Mouse (Mus musculus): ENCODE results near the gene Shb.

The Shb gene

DNA sequence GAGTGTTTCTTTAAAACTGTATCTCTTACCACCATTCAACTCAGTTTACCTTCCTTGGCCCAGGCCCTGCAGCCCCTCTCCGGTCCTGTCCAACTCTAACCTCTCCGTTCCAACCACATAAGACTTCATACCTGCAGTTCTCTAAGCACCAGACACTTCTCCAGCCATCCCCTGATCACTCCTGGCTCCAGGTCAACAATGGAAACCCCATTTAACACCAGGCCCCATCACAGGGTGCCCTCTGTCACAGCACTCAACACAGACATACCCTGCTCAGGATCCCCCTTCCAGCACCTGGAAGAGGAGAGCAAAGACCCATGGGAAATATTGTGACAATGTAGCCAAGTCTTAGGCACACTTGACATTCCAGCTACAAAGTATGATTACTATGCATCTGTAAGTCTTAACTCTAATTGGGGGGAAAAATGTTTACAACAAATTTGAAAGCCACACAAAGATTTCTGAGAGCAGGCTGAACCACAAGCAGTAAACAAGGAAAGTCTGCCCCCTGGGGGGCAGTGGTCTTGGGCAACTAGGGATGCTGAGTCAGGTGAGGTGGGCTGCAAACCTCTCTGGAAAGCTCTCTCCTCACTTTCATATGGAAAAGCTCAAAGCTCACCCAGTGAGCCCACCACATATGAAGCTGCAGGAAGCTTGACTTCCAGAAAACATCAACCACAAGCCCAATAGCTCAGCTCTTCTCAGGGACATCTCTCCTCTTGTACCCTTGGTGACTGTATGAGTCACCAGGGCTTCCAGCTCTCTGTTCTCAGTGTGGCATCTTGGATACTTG is 4.5 kb downstream of the Shb start:
- DNase-seq: peak in 1 of 2 experiments; percentile 67

DNA sequence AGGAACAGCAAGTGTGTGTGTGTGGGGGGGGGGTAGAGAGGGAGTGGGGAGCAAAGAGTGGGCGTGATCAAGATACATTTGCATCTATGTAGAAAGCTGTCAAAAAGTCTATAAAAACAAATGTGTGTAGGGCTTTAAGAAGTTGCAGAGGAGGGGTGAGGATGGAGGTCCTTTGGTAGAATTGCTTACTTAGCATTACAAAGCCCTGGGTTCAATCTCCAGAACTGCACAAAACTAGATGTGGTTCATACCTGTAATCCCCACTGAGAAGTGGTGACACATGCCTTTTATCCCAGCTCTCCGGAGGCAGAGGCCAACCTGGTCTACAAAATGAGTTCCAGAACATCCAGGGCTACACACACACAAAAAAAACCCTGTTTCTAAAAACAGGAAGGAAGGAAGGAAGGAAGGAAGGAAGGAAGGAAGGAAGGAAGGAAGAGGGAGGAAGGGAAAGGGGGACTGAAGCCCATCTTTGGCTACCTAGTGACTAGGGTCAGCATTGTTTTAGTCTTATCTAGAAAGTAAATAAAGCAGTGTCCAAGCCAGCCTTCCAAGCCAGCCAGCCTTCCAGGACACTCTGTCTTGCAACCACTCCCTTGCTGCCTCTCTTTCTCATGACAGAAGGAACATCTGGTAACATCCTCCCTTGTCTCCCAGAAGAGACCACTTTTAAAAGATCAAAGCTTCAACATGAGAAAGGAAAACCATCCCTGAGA is 5.3 kb downstream of the Shb start:
- DNase-seq: no peak

DNA sequence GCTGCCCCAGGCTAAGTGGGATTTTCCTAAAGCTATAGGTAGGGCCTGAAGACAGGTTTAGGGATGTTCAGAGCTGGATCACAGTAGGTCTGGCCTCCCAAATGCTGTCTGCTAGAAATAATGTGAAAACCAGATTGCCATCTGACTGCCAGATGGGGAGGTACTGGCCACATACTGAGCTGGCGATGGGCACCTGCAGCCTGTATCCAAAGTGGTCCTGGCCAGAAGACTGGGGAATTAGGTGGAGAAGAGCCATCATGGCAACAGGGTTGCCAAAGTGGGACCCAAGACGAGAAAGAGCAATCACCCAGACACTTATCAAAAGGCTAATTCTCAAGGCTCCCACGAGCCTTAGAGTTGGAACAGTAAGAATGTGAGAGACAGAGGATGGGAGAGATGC is 6.1 kb downstream of the Shb start:
- no peak for DNase-seq

DNA sequence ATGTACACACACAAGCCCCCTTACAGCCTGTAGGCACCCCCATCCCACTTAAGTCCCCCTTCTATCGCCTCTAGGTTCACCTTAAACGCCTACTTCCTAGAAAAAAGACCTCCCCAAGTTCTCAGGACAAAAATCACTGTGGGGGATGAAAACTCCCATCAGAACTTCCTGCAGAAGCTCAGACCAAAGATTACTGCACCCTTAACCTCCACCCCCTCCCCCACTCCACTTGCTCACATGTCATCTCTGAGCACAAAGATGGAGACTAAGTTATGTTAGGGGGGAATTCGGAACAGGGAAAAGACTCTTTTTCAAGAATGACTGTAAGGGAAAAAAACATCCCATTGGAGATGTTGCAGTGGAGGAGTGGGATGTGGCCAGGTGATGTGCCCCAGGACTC is 6.7 kb downstream of the Shb start:
- DNase-seq: peak in 1 of 2 experiments; percentile 38

DNA sequence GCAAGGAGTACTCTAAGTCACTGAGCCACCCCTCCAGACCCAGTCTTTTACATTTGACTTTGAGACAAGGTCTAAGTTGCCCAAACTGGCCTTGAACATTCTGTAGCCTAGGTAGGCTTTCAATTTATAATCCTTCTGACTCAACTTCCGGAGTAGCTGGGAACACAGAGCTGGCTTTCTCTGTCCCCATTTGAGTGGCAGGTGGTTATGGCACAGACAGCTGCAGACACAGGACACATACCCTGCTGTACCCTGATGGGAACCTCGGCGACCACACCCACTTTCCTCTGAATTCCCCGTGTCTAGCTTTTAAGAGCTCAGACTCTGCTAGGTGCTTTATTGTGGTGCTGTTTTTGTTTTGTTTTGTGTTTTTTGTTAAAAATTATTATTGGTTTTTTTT is 7.7 kb downstream of the Shb start:
- DNase-seq: no peak

DNA sequence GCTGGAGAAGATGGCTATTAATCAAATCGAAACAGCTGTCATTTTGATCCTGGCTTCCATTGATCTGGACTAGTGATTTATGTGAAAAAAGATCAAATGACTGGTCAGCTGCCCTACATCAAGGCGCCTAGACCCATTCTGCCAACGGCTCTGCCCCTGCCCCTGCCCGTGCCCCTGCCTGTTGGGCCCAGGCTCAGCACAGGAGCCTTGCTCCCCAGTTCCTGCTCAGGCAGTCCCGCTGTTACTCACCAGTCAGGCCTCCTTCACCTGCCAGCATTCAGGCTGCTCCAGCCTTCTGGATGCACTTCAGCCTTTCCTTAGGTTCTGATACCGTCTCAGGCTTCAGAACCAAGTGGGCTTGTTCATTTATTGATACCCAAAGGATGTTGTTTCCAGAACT is 8.9 kb downstream of the Shb start:
- DNase-seq: peak in 1 of 2 experiments; percentile 23

DNA sequence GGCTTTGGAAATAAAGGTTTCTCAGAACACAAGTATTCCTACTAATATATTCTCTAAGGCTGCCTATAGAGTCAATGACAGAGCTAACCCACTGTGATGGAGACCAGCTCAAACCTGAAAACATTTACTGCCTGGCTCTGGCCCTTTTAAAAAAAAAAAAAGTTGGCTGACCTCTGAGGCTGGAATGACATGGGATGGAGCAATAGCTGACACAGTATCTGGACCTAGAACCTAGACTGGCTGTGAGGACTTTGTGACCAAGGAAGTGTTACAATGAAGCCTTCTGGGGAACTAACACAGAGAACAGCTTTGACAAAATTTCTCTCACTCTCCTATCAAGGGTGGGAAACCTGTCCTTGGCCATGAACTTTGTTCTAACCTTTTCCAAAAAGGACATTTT is 9.3 kb downstream of the Shb start:
- peak; percentile 57 to 82 for DNase-seq

DNA sequence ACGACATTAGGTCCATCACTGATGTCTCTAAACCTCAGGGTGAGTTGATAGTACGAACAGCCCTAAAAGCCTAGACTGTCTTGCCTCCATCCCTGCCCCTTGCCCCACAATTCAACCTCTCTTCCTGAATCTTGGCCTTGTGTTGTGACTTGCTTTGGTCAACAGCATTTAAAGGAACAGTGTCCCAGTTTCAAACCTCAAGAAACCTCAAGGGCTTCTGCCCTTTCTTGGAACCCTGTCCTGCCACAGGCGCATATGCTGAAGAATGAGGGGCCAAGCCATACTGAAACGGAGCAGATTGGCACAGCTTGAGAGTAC is 9.7 kb downstream of the Shb start:
- DNase-seq: peak in 1 of 2 experiments; percentile 35

DNA sequence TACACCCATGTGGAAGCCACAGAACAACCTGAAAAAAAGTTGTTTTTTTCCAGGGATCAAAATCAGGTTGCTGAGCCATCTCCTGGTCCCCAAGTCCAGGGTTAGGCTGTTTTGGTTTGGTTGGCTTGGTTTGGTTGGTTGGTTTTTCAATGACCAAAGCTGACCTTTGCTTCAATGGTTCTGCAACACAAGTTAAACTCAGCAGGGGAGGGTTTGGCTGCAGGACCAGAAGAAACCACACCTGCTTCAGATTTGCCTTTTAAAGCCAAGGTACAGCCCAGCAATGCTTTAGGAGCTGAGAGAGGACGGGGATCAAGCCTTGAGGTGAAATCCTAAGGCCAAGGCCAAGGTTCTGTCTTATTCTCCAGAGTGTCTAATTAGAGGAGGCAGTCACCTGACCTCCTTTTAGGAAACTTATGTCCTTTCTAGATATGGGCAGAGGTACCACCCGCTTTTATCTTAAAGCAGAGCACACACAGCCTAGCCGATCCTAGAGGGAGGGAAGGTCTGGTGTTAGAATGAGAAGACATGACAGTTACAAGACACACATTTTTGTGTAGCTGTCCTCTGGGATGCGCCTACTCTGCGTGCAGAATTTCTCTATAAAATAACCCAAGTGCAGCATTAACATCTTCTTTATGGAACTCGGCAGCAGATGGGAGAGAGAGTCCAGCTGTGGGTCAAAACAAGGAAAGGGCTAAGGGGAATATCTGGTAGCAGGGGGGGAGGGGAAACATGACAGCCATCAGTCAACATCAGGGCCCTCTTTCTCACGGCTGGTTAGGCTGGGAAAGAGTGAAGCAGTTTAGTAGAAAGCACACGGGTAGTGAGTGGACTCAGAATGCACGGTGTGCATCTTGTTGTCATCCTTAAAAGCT is 10.3 kb downstream of the Shb start:
- DNase-seq: peak; percentile 85 to 92

DNA sequence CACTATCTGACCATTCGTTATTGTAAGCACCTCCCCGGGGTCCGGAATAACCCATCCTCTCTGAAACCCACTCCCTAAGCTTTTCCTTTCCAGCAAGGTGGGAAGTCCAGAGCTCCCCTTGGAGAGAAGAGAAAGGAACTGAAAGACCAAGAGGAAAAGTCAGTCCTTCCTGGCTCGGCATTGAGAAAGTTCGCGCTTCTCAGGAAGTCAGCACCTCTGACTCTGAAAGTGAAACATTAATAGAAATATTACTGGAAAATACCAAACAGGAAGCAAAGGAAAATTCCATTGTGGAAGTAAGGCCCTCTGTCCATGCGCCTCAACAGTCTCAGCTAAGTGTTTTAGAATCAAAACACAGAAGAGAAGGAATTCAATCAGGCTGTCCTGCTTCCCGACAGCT is 11.9 kb downstream of the Shb start:
- peak; percentile 75 to 81 for DNase-seq

DNA sequence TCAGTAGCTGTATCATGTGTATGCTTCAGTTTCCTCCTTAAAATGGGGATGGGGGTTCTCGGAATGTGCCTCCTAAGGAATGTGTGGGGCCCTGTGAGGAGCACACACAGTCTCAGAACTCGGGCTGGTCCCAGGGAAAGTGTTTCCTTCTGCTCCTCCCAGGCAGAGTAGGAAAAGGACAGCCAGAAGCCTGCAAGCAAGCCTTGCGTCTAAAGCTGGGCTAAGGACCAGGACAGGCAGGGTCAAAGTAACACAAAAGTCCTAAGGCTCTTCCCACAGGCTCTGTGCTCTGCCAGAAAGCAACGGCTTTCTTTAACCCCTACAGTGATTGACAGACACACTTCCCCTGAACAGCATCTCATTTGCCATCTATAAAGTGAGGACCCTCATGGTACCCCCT is 14.9 kb downstream of the Shb start:
- peak in 1 of 2 experiments; percentile 54 for DNase-seq

DNA sequence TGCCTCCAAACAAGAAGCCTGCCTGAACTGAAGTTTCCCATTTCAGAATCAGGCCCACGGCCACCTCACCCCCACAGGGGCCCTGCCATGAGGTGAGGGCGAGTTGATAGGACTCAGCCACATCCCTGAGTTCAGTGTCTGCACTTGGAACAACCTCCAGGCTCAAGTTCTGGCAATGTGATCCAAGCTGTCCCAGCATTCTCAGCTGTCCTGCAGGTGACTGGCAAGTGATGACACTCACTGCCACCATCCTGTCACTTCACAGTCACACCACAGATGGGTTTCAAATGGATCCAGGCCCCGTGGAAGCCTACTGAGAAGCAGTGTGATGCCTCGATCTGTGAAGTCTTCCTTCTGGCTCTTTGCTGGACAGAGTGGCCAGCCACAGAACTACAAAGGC is 16.4 kb downstream of the Shb start:
- DNase-seq: no peak

DNA sequence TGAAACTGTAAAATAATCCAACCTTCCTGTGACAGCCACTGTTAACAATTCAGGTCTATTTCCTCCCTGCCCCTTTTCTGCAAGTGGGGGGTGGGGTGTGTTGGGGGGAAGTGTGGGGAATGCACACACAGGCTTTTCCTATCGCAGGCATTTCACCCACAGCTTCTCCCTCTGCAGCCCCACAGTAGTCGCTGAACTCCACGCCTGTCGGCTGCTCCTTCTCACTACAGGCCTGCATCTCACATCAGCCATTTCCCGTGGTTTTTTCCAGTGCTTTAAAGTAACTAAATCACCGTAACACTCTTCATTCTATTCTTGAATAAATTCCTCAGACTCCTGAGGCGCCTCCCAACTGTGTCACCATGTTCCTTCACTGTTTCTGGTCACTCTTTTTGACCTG is 17.9 kb downstream of the Shb start:
- no peak for DNase-seq

DNA sequence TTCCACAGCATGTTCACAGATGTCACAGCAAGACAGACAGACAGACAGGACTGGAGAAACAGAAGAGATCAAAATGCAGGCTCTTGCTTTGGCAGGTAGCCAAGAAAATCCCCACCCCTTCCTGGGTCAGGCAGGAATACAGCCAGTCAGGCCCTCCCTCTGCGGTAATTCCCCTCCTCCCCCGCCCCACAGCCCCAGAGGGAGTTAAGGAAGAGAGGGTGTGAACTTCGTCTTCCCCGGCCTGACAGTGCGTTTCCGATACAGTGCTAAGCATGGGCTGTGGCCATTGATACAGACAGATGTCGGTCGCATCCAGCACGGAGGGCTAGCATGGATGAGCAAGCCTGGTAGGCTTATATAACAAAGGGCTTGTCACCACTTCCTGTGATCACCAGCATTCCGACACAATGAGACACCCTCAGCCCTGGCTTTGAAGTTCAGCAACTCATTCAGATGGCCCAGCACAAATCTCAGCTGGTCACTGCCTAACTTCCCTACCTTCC is 18.4 kb downstream of the Shb start:
- peak; percentile 75 to 82 for DNase-seq

DNA sequence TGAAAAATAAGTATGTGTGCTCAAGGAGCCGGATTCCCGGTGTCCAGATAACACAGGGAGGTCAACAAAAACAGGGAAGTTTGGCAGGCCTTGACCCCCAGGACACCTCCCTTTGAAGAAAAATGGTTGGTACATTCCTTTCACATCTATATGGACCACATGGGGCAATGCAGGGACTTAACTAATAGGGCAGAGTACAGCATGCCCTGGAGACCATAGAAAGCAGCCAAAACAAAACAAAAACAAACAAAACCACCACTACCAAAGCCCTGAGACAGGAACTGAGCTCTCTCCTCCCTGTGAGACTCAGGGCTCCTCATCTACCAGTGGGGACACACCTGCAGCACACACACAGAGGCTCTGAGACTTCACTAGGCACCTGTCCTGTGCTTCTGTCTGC is 18.9 kb downstream of the Shb start:
- DNase-seq: no peak

DNA sequence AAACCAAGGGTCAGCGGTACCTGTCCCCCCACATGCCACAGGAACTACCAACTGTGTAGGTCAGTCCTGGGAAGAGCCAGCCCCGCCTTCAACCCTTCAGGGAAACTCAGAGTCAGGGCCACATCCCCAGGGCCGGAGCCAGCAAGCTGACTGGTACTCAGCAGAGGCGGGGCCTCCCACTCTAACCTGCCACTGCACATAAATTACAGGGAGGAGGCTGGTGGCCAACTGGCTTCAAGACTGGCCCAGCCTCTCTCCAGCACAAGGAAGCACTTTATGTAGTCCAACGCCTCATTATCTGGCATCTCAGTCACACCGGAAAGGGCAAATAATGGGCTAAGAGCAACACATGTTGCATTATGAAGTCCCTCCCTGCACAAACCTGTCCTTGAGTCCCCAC is 22.1 kb downstream of the Shb start:
- DNase-seq: peak; percentile 91 to 94

DNA sequence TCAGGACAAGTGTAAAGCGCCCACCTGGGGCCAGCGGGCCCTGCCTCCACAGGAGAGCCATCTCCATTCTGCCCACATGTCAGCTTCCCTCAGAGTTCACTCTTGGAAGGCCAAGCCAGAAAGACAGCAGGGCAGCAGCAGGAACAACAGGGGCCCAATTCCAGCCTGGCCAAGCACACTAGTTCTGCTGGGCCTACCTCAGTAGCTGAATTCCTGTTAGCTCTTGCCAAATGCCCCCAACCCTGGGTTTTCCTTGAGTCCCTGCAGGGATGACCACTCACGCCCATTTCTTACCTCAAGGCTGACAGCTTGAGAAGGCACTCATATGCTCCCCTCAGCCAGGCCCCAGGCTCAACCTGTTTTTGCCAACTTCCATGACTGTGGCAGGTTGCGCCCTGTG is 22.9 kb downstream of the Shb start:
- no peak for DNase-seq

DNA sequence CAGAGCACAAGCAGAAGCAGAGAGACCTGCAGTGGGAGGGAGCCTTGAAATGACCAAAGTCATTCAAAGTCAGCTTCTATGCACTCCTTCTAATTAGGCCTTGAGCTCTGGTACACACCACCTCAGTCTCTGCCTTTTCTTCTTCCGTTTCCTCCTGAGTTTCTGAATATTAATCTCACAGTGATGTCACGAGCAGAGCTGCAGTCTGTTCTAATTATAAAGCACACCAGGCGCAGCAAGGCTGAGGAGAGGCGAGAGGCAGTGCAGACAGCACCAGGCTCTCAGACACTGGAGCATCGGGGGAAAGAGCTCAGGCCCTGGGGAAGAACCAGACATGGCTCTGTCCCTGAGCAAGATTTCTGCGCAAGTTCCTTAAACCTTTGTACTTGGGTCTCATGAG is 23.8 kb downstream of the Shb start:
- DNase-seq: no peak

DNA sequence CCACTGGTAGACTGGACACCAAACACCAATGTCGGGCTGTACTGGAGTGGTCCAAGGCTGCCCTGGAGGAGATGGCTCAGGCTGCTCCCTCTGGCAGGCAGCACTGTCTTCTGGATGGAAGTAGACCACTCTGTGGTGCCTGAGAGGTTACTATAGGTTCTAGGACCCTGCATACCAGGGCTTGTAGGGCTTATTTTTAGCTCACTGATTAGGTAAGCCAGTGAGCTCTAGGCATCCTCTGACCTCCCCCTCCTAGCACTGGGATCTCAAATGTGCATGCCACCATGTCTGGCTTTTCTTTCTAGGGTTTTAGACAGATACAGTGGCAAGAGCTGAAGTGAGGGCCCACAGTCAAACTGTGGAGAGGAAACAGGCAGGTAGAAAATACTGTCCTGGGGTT is 24.8 kb downstream of the Shb start:
- DNase-seq: no peak

DNA sequence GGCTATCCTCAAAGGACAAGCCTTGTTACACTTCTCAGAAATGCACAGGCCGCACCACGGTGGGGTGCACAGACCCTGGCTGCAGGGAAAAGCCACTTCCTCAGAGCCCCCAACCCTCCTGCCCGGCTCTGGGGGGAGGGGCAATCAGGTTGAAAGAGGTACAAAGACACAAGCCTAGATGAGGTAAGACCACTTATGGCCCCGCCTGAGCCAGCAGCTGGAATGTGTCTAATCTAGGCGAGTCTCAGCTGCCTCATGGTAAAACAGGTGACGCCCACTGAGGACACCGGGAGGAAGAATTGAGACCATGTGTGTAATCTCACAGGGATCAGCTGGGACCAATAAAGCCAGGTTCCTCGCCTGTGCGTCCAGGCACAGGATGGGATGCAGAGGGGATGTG is 25.2 kb downstream of the Shb start:
- DNase-seq: no peak

DNA sequence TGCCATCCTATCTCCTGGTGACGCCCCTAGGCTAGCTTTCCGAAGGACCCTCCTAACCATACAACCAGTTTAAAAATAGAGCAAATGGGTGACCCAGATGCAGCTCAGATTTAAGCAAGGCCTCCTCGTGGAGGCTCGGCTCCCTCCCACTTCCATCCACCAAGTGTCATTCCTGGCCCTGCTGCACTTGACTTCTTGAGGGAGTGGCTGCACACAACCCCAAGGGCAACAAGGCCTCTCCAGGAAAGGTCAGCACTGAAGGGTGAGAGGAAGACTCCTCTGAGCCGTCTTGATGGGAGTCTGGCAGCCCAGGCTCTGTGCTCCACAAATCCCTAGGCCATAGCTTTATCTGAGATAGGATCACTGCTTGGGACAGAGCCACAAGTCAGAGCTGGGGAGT is 25.7 kb downstream of the Shb start:
- DNase-seq: no peak

DNA sequence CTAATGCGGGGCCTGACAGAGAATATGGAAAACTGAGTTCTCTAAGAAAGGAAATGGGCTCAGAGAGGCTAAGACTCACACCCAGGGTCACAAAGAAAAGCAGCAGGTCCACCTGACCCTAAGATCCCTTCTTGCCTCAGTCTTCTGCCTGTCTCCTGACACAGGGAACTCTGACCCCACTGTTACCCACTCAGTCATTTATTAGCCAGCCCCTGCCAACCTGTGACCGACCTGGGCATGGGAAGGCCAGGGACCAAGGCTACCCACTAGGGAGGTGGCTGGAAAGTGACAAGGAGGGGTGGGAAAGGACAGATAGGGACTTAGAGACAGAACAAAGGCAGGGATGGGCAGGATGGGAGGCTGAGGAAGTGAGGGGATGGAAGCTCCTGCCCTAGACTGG is 26.6 kb downstream of the Shb start:
- peak; percentile 80 to 87 for DNase-seq

DNA sequence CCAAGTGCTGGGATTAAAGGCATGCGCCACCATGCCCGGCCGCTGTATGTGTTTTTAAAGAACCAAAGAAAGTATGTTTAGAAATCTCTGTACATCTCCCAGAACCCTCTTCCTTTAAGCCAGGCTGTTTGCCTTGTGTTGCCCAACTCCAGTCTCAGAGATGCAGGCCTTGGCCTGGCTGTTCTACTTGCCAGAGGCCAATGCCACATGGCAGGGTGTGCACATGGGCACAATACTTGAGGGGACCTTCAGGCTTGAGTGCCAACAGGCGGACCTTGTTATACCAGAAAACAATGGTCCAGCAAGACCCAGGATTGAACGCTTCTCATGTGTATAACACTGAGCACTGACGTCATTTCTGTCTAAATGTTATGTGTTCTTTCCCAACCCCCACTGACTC is 27.1 kb downstream of the Shb start:
- DNase-seq: no peak

DNA sequence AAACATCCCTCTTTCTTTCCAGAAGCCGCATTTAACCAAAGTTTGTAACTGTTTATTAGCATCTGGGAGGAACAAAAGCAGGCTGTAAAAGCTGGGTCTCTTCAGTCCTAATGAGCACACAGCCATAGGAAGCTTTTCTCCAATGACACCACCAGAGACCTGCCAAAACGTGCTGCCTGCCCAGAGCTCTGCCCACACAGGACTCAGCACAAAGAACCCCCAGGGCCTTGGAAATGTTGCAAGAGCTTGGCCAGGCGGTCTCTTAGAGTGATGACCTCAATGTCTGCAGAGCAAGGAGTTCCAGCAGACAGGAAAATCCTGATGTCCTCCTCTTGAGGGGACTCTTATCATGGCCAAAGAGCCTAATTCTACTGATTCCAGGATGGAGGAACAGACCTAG is 28.5 kb downstream of the Shb start:
- no peak for DNase-seq
